Mouse (Mus musculus) ES-Bruce4 (cell line): ENCODE data around the gene Bcar1.

ENCODE experiments used
- CTCF ChIP-seq: IDR thresholded peaks from one replicate; pipeline ENCODE4 v1.8.1; 2011; ENCODE audit warnings: low read depth, low read length
- EP300 ChIP-seq: IDR thresholded peaks from 2 replicates; pipeline ENCODE4 v1.6.1; 2011; ENCODE audit warnings: low read depth, low read length; ENCODE audit not compliant: insufficient read depth
- POLR2A ChIP-seq: IDR thresholded peaks from one replicate; pipeline ENCODE4 v1.8.1; 2011; ENCODE audit warnings: low read length; ENCODE audit not compliant: insufficient read depth

GRCm38 (mm10) chr8:111710777-111711485 lies 32.7 kb downstream of the Bcar1 start:
- TF ChIP-seq CTCF (no peak), POLR2A (no peak), EP300 (no peak)
